Mouse (Mus musculus) heart, embryonic 10.5 days (tissue): ENCODE results near the gene Gsdma. TPM values are rescaled to one million over a fixed set of nuclear protein-coding genes. Genes with fewer than 3 reads are reported as not detected.
A peak's percentile ranks its signal among the peaks of the same experiment; 100 is the strongest.

ENCODE experiments used
- DNase-seq: peaks from one replicate; pipeline ENCODE4 v3.0.0-alpha.2; 2017; ENCODE audit warnings: low spot score
- H3K27ac ChIP-seq: fragments of 300-500 bp; sonication (generic); 2 replicates; pipeline ENCODE4 v1.5.1; 2016; ENCODE audit warnings: mild to moderate bottlenecking
- H3K27me3 ChIP-seq: fragments of 300-500 bp; sonication (generic); 2 replicates; pipeline ENCODE4 v1.6.1; 2016; ENCODE audit warnings: mild to moderate bottlenecking; ENCODE audit not compliant: poor library complexity, insufficient read depth, severe bottlenecking
- H3K36me3 ChIP-seq: fragments of 300-500 bp; sonication (generic); 2 replicates; pipeline ENCODE4 v1.6.1; 2016; ENCODE audit warnings: mild to moderate bottlenecking, moderate library complexity
- H3K4me1 ChIP-seq: fragments of 300-500 bp; sonication (generic); 2 replicates; pipeline ENCODE4 v1.6.1; 2016; ENCODE audit warnings: mild to moderate bottlenecking
- H3K4me3 ChIP-seq: fragments of 300-500 bp; sonication (generic); 2 replicates; pipeline ENCODE4 v1.5.1; 2016; ENCODE audit warnings: mild to moderate bottlenecking, moderate library complexity
- H3K9me3 ChIP-seq: fragments of 300-500 bp; sonication (generic); 2 replicates; pipeline ENCODE4 v1.6.1; 2016; ENCODE audit warnings: mild to moderate bottlenecking, moderate library complexity
- WGBS: fragments of 180-500 bp; shearing (Covaris S2); methylation state at CpG from one replicate; pipeline ENCODE4 v1.1.7; 2016; 5-methylcytosine and 5-hydroxymethylcytosine counted together
- polyA plus RNA-seq: library from polyadenylated mRNA; unstranded; fragments of >200 nt; fragmentation: Nextera tagmentation; extraction: Ambion mirVana; gene quantifications from 2 replicates; pipeline ENCODE4 v1.2.1, GENCODE M21; 2016

The Gsdma gene
- polyA plus RNA-seq, 1 experiment from 2014 or later: not detected

DNA sequence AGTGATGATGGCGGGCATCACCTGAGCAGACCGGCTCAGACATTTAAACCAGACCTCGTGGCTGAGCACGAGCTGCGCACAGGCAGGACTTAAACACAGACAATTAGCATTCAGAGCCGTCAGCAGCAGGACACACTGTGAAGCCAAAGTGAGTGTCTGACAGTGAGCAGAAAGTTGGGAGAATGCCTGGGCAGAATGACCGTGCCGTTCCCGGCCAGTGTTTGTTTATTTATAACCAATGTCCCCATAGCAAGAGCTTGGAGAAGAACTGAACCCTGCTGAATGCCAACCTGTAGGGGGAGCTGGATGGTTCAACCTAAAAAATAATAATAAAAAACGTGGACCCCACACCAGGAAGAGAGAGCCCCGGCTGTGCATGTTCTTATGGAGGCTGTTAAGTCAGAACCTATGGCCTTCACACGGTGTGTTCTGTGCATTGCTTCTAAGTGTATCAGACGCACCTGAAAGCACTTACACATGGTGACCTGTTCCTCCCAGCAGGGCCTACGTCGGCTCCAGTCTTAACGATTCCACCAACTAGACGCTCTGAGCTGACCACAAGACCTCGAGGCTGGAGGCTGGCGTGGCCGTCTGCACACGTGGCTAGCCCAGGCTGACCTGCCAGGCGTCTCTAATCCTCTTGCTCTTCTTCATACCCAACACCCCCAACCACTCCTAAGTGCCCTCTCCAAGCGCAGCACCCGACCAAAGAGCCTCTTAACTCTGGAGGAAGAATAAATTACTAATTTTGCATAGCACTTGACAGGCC, 57.5 kb downstream of the Gsdma start:
- 61% methylated on average over 24 of the region's 24 CpGs for WGBS

DNA sequence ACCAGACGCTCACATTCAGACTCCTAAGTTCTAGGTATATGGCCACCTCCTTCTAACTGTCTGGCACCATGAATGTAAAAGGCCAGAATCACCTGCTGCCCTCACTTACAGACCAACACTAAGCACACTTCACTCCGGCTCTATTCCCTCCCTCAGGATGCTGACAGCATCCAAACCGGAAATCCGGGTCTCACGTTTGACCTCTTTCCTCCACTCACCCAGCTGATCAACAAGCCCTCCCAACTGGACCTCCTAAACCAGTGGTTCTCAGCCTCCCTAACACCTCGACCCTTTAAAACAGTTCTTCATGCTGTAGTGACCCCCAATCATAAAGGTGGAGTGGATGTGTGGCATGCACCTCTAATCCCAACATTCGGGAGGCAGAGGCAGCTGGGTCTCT, 58.9 kb downstream of the Gsdma start:
- no peak overlapping the region for H3K4me3 ChIP-seq
- H3K27ac ChIP-seq: no peak overlapping the region
- DNase-seq: no peak
- H3K4me1 ChIP-seq: peaks cover 27% of the 10 kb centered on the region
- no peaks in the 10 kb centered on the region for H3K27me3 ChIP-seq
- peaks cover 41% of the 10 kb centered on the region for H3K36me3 ChIP-seq
- H3K9me3 ChIP-seq: no peaks in the 10 kb centered on the region
- WGBS: 77% methylated on average over 7 of the region's 7 CpGs

More for the DNA sequence above, 57.5 kb downstream of the Gsdma start:
- Histone ChIP-seq H3K27me3 (no peaks in the 10 kb centered on the region), H3K27ac (peak overlapping the region; percentile 73), H3K4me3 (peak overlapping the region; percentile 31), H3K36me3 (peaks cover 42% of the 10 kb centered on the region), H3K9me3 (no peaks in the 10 kb centered on the region), H3K4me1 (peaks cover 31% of the 10 kb centered on the region)
- peak; percentile 88 for DNase-seq

- H3K4me1 ChIP-seq: peaks cover 20% of the 10 kb centered on the region
- 94% methylated on average over 15 of the region's 15 CpGs for WGBS
- no peaks in the 10 kb centered on the region for H3K9me3 ChIP-seq
- H3K36me3 ChIP-seq: peaks cover 35% of the 10 kb centered on the region
- no peak overlapping the region for H3K4me3 ChIP-seq
- no peak overlapping the region for H3K27ac ChIP-seq
- DNase-seq: no peak
- H3K27me3 ChIP-seq: no peaks in the 10 kb centered on the region
Measured at GRCm38 (mm10) chr11:98725926-98726506, 61.9 kb downstream of the Gsdma start.

Other genes starting within 250 kb of the Gsdma start
- gene Mien1, start 225.4 kb upstream of the Gsdma start, polyA plus RNA-seq: 98.9 and 103 TPM in 2 replicates
- gene Grb7, start 218.0 kb upstream of the Gsdma start, polyA plus RNA-seq: 2.5 and 15.3 TPM in 2 replicates
- 0.04 and 0.22 TPM in 2 replicates for gene Ikzf3, start 118.3 kb upstream of the Gsdma start, polyA plus RNA-seq
- gene Zpbp2, start 113.3 kb upstream of the Gsdma start, polyA plus RNA-seq: 0.21 and 0.65 TPM in 2 replicates
- 56.1 and 61.0 TPM in 2 replicates for gene Ormdl3, start 77.0 kb upstream of the Gsdma start, polyA plus RNA-seq
- not detected in 2 replicates for gene Lrrc3c, start 66.1 kb upstream of the Gsdma start, polyA plus RNA-seq
- gene Gm12355, start 38.7 kb upstream of the Gsdma start, polyA plus RNA-seq: 0.71 and 1.0 TPM in 2 replicates
- gene Gsdma3, start 38.0 kb upstream of the Gsdma start, polyA plus RNA-seq: not detected in 2 replicates
- gene Gsdma2, start 17.6 kb upstream of the Gsdma start, polyA plus RNA-seq: not detected in 2 replicates
- gene Psmd3, start 18.2 kb downstream of the Gsdma start, polyA plus RNA-seq: 232 and 255 TPM in 2 replicates
- gene Csf3, start 36.9 kb downstream of the Gsdma start, polyA plus RNA-seq: not detected in 2 replicates
- 54.6 and 56.5 TPM in 2 replicates for gene Med24, start 65.1 kb downstream of the Gsdma start, polyA plus RNA-seq
- 19.2 and 23.2 TPM in 2 replicates for gene Thra, start 76.3 kb downstream of the Gsdma start, polyA plus RNA-seq
- 3.6 and 5.9 TPM in 2 replicates for gene Nr1d1, start 111.0 kb downstream of the Gsdma start, polyA plus RNA-seq
- gene Msl1, start 131.2 kb downstream of the Gsdma start, polyA plus RNA-seq: 14.0 and 21.6 TPM in 2 replicates
- 29.5 and 37.2 TPM in 2 replicates for gene Casc3, start 140.6 kb downstream of the Gsdma start, polyA plus RNA-seq
- gene Rapgefl1, start 172.4 kb downstream of the Gsdma start, polyA plus RNA-seq: 0.78 and 0.87 TPM in 2 replicates
- 2.8 and 4.1 TPM in 2 replicates for gene Wipf2, start 199.3 kb downstream of the Gsdma start, polyA plus RNA-seq
- gene Cdc6, start 243.4 kb downstream of the Gsdma start, polyA plus RNA-seq: 39.3 and 47.7 TPM in 2 replicates